Mouse (Mus musculus) heart, adult 2 months (tissue): ENCODE measurements at regions not wholly inside any gene's neighbourhood (a gene's known extent, or its start where the extent isn't known, plus 50 kb on each side); places are given as distances from the start of the nearest gene placed in this dataset.

Experiments
- CTCF ChIP-seq: fragments of 200-600 bp; IDR thresholded peaks from 2 replicates; pipeline ENCODE4 v1.8.1; 2022; ENCODE audit warnings: antibody characterized with exemption, mild to moderate bottlenecking, moderate library complexity
- EP300 ChIP-seq: fragments of 200-500 bp; IDR thresholded peaks from 2 replicates; pipeline ENCODE4 v1.6.1; 2011; ENCODE audit warnings: low read depth, low read length, control low read depth; ENCODE audit not compliant: insufficient read depth
- POLR2A ChIP-seq: fragments of 200-500 bp; IDR thresholded peaks from 2 replicates; pipeline ENCODE4 v1.6.1; 2011; ENCODE audit warnings: mild to moderate bottlenecking, low read depth, low read length, control low read depth; ENCODE audit not compliant: insufficient read depth

GRCm38 (mm10) chr12:97218445-97218844 lies 1040.8 kb downstream of the Galc start:
- TF ChIP-seq EP300 (no peak), CTCF (no peak), POLR2A (no peak)
